Mouse (Mus musculus): Measurements from ENCODE around the gene Rhov.

- TF ChIP-seq CTCF (IDR thresholded peaks at IDR 0.05; ENCODE audit: low read depth, low read length) (no peak), POLR2A (IDR thresholded peaks at IDR 0.05; ENCODE audit: borderline replicate concordance, low read depth, low read length) (no peak)
These were observed 31.8 kb upstream of the Rhov start for GRCm38 (mm10) chr2:119302876-119303275.
